Mouse (Mus musculus): Measurements from ENCODE around the gene Dock1.

GRCm38 (mm10) chr7:134747059-134747458 is 76.6 kb downstream of the Dock1 start:
- no peak for TF ChIP-seq CTCF (IDR thresholded peaks at IDR 0.05; ENCODE audit: insufficient read depth, low read depth, low read length)
- TF ChIP-seq POLR2A (IDR thresholded peaks at IDR 0.05; ENCODE audit: insufficient read depth, low read depth, low read length), result no peak
